Mouse (Mus musculus) brain, adult 10 weeks (tissue): Measurements from ENCODE around the gene Spata2. TPM values are rescaled to one million over a fixed set of nuclear protein-coding genes. Genes with fewer than 3 reads are reported as not detected.

ENCODE experiments used
- polyA plus RNA-seq: library from polyadenylated mRNA; stranded (reverse); fragments of 350-450 nt; fragmentation: Illumina TruSeq; extraction: RNeasy Lipid Tissue Mini Kit (QIAGEN cat#74804); gene quantifications from one replicate; pipeline ENCODE4 v1.2.3, GENCODE M21; 2015; ENCODE audit warnings: low read depth, low replicate concordance

Gene Spata2
- 39.0 TPM for polyA plus RNA-seq

GRCm38 (mm10) chr2:167492713-167493636 lies at the start of gene Spata2:
Gene Spata2, minus strand, starts transcription at chr2:167492887.

GRCm38 (mm10) chr2:167537476-167538297 lies 45.0 kb upstream of the Spata2 start, which contains the start of gene Snai1:
Gene Snai1, plus strand, starts transcription at chr2:167538195.

GRCm38 (mm10) chr2:167491757-167492708 lies 654 bp downstream of the Spata2 start, which contains the start of gene Rnf114:
Gene Rnf114, plus strand, starts transcription at chr2:167492645.

Other genes starting within 250 kb of the Spata2 start
- gene B4galt5, start 143.7 kb downstream of the Spata2 start, polyA plus RNA-seq: 27.7 TPM
- gene Slc9a8, start 71.2 kb downstream of the Spata2 start, polyA plus RNA-seq: 21.2 TPM
- gene Rnf114, start 242 bp downstream of the Spata2 start, polyA plus RNA-seq: 68.6 TPM
- gene Snai1, start 45.3 kb upstream of the Spata2 start, polyA plus RNA-seq: 0.46 TPM
- gene Ube2v1, start 139.2 kb upstream of the Spata2 start, polyA plus RNA-seq: 250 TPM
- gene Gm20431, start 168.6 kb upstream of the Spata2 start, polyA plus RNA-seq: 0.68 TPM
- gene Cebpb, start 196.0 kb upstream of the Spata2 start, polyA plus RNA-seq: 3.6 TPM
- 56.2 TPM for gene Tmem189, start 196.9 kb upstream of the Spata2 start, polyA plus RNA-seq